Mouse (Mus musculus): ENCODE measurements around the gene Snd1. TPM values are rescaled to one million over a fixed set of nuclear protein-coding genes. Genes with fewer than 3 reads are reported as not detected.

The Snd1 gene
- polyA plus RNA-seq, 1 experiment from 2014 or later, result 127 TPM

- 53% methylated on average over 7 of the region's 7 CpGs for WGBS
- peaks cover 36% of the 10 kb centered on the region for H3K4me1 ChIP-seq (ENCODE audit: control insufficient read depth, insufficient read depth, low read length)
- no peak overlapping the region for H3K27ac ChIP-seq (ENCODE audit: low read depth, low read length)
- no peak overlapping the region for H3K9ac ChIP-seq (ENCODE audit: low read depth, low read length)
- no peaks in the 10 kb centered on the region for H3K27me3 ChIP-seq (ENCODE audit: control insufficient read depth, insufficient read depth, low read length)
- ATAC-seq (ENCODE audit: low FRiP score, low TSS enrichment), result no peak
- H3K36me3 ChIP-seq (ENCODE audit: control insufficient read depth, insufficient read depth, low read length), result no peaks in the 10 kb centered on the region
- no peak overlapping the region for H3K4me2 ChIP-seq (replicated peaks; ENCODE audit: low read depth, low read length)
- H3K9me3 ChIP-seq (ENCODE audit: control insufficient read depth, low read length), result no peaks in the 10 kb centered on the region
- no peak overlapping the region for H3K4me3 ChIP-seq (ENCODE audit: low read length)
Observed at GRCm38 (mm10) chr6:28852342-28852741, 377.4 kb downstream of the Snd1 start.

GRCm38 (mm10) chr6:28853164-28853563 is 378.2 kb downstream of the Snd1 start:
- H3K4me2 ChIP-seq (replicated peaks; ENCODE audit: low read depth, low read length), result no peak overlapping the region
- no peak overlapping the region for H3K9ac ChIP-seq (ENCODE audit: low read depth, low read length)
- WGBS, result 49% methylated on average over 3 of the region's 3 CpGs
- H3K4me3 ChIP-seq (ENCODE audit: low read length), result no peak overlapping the region
- H3K9me3 ChIP-seq (ENCODE audit: control insufficient read depth, low read length), result no peaks in the 10 kb centered on the region
- no peaks in the 10 kb centered on the region for H3K36me3 ChIP-seq (ENCODE audit: control insufficient read depth, insufficient read depth, low read length)
- H3K4me1 ChIP-seq (ENCODE audit: control insufficient read depth, insufficient read depth, low read length), result peaks cover 30% of the 10 kb centered on the region
- no peak overlapping the region for H3K27ac ChIP-seq (ENCODE audit: low read depth, low read length)
- no peak for ATAC-seq (ENCODE audit: low FRiP score, low TSS enrichment)
- H3K27me3 ChIP-seq (ENCODE audit: control insufficient read depth, insufficient read depth, low read length), result no peaks in the 10 kb centered on the region

GRCm38 (mm10) chr6:28853654-28854053 is 378.7 kb downstream of the Snd1 start:
- no peaks in the 10 kb centered on the region for H3K36me3 ChIP-seq (ENCODE audit: control insufficient read depth, insufficient read depth, low read length)
- H3K27me3 ChIP-seq (ENCODE audit: control insufficient read depth, insufficient read depth, low read length), result no peaks in the 10 kb centered on the region
- H3K27ac ChIP-seq (ENCODE audit: low read depth, low read length), result no peak overlapping the region
- H3K4me1 ChIP-seq (ENCODE audit: control insufficient read depth, insufficient read depth, low read length), result peaks cover 30% of the 10 kb centered on the region
- no peak overlapping the region for H3K9ac ChIP-seq (ENCODE audit: low read depth, low read length)
- no peaks in the 10 kb centered on the region for H3K9me3 ChIP-seq (ENCODE audit: control insufficient read depth, low read length)
- ATAC-seq (ENCODE audit: low FRiP score, low TSS enrichment), result no peak
- 14% methylated on average over 2 of the region's 2 CpGs for WGBS
- no peak overlapping the region for H3K4me3 ChIP-seq (ENCODE audit: low read length)
- H3K4me2 ChIP-seq (replicated peaks; ENCODE audit: low read depth, low read length), result no peak overlapping the region

GRCm38 (mm10) chr6:28854598-28854997 is 379.7 kb downstream of the Snd1 start:
- Histone ChIP-seq H3K9me3 (ENCODE audit: control insufficient read depth, low read length) (no peaks in the 10 kb centered on the region), H3K4me1 (ENCODE audit: control insufficient read depth, insufficient read depth, low read length) (peaks cover 23% of the 10 kb centered on the region), H3K4me3 (ENCODE audit: low read length) (no peak overlapping the region), H3K27ac (ENCODE audit: low read depth, low read length) (no peak overlapping the region), H3K36me3 (ENCODE audit: control insufficient read depth, insufficient read depth, low read length) (no peaks in the 10 kb centered on the region), H3K27me3 (ENCODE audit: control insufficient read depth, insufficient read depth, low read length) (no peaks in the 10 kb centered on the region), H3K9ac (ENCODE audit: low read depth, low read length) (no peak overlapping the region), H3K4me2 (replicated peaks; ENCODE audit: low read depth, low read length) (no peak overlapping the region)
- 16% methylated on average over 8 of the region's 8 CpGs for WGBS
- no peak for ATAC-seq (ENCODE audit: low FRiP score, low TSS enrichment)

GRCm38 (mm10) chr6:28855442-28855841 is 380.5 kb downstream of the Snd1 start:
- Histone ChIP-seq H3K27ac (ENCODE audit: low read depth, low read length) (no peak overlapping the region), H3K36me3 (ENCODE audit: control insufficient read depth, insufficient read depth, low read length) (no peaks in the 10 kb centered on the region), H3K4me3 (ENCODE audit: low read length) (no peak overlapping the region), H3K27me3 (ENCODE audit: control insufficient read depth, insufficient read depth, low read length) (no peaks in the 10 kb centered on the region), H3K4me2 (replicated peaks; ENCODE audit: low read depth, low read length) (no peak overlapping the region), H3K4me1 (ENCODE audit: control insufficient read depth, insufficient read depth, low read length) (peaks cover 23% of the 10 kb centered on the region), H3K9me3 (ENCODE audit: control insufficient read depth, low read length) (no peaks in the 10 kb centered on the region), H3K9ac (ENCODE audit: low read depth, low read length) (no peak overlapping the region)
- WGBS, result 10% methylated on average over 3 of the region's 3 CpGs
- ATAC-seq (ENCODE audit: low FRiP score, low TSS enrichment), result peak; percentile 37; the same call in 1 of the 2 replicates

GRCm38 (mm10) chr6:28856789-28857188 is 381.9 kb downstream of the Snd1 start:
- peaks cover 23% of the 10 kb centered on the region for H3K4me1 ChIP-seq (ENCODE audit: control insufficient read depth, insufficient read depth, low read length)
- H3K36me3 ChIP-seq (ENCODE audit: control insufficient read depth, insufficient read depth, low read length), result no peaks in the 10 kb centered on the region
- no peak overlapping the region for H3K4me2 ChIP-seq (replicated peaks; ENCODE audit: low read depth, low read length)
- H3K27me3 ChIP-seq (ENCODE audit: control insufficient read depth, insufficient read depth, low read length), result no peaks in the 10 kb centered on the region
- no peak for ATAC-seq (ENCODE audit: low FRiP score, low TSS enrichment)
- no peaks in the 10 kb centered on the region for H3K9me3 ChIP-seq (ENCODE audit: control insufficient read depth, low read length)
- no peak overlapping the region for H3K9ac ChIP-seq (ENCODE audit: low read depth, low read length)
- 69% methylated on average over 4 of the region's 4 CpGs for WGBS
- no peak overlapping the region for H3K4me3 ChIP-seq (ENCODE audit: low read length)
- no peak overlapping the region for H3K27ac ChIP-seq (ENCODE audit: low read depth, low read length)

- H3K4me1 ChIP-seq (ENCODE audit: control insufficient read depth, insufficient read depth, low read length), result peaks cover 23% of the 10 kb centered on the region
- no peaks in the 10 kb centered on the region for H3K27me3 ChIP-seq (ENCODE audit: control insufficient read depth, insufficient read depth, low read length)
- no peak overlapping the region for H3K27ac ChIP-seq (ENCODE audit: low read depth, low read length)
- no peak overlapping the region for H3K9ac ChIP-seq (ENCODE audit: low read depth, low read length)
- no peak overlapping the region for H3K4me2 ChIP-seq (replicated peaks; ENCODE audit: low read depth, low read length)
- no peaks in the 10 kb centered on the region for H3K9me3 ChIP-seq (ENCODE audit: control insufficient read depth, low read length)
- no peak overlapping the region for H3K4me3 ChIP-seq (ENCODE audit: low read length)
- ATAC-seq (ENCODE audit: low FRiP score, low TSS enrichment), result no peak
- no peaks in the 10 kb centered on the region for H3K36me3 ChIP-seq (ENCODE audit: control insufficient read depth, insufficient read depth, low read length)
- 73% methylated on average over 2 of the region's 2 CpGs for WGBS
Observed at GRCm38 (mm10) chr6:28857198-28858180, 382.6 kb downstream of the Snd1 start.

GRCm38 (mm10) chr6:28859094-28859493 is 384.2 kb downstream of the Snd1 start:
- no peak for ATAC-seq (ENCODE audit: low FRiP score, low TSS enrichment)
- Histone ChIP-seq H3K4me3 (ENCODE audit: low read length) (no peak overlapping the region), H3K4me2 (replicated peaks; ENCODE audit: low read depth, low read length) (no peak overlapping the region), H3K27ac (ENCODE audit: low read depth, low read length) (no peak overlapping the region), H3K27me3 (ENCODE audit: control insufficient read depth, insufficient read depth, low read length) (no peaks in the 10 kb centered on the region), H3K9ac (ENCODE audit: low read depth, low read length) (no peak overlapping the region), H3K4me1 (ENCODE audit: control insufficient read depth, insufficient read depth, low read length) (peaks cover 15% of the 10 kb centered on the region), H3K36me3 (ENCODE audit: control insufficient read depth, insufficient read depth, low read length) (no peaks in the 10 kb centered on the region), H3K9me3 (ENCODE audit: control insufficient read depth, low read length) (no peaks in the 10 kb centered on the region)
- WGBS, result 84% methylated on average over 2 of the region's 2 CpGs

- Histone ChIP-seq H3K27me3 (ENCODE audit: control insufficient read depth, insufficient read depth, low read length) (no peaks in the 10 kb centered on the region), H3K9ac (ENCODE audit: low read depth, low read length) (no peak overlapping the region), H3K4me1 (ENCODE audit: control insufficient read depth, insufficient read depth, low read length) (peaks cover 2% of the 10 kb centered on the region; the same call in 1 of the 2 replicates), H3K4me2 (replicated peaks; ENCODE audit: low read depth, low read length) (no peak overlapping the region), H3K36me3 (ENCODE audit: control insufficient read depth, insufficient read depth, low read length) (no peaks in the 10 kb centered on the region), H3K9me3 (ENCODE audit: control insufficient read depth, low read length) (no peaks in the 10 kb centered on the region), H3K4me3 (ENCODE audit: low read length) (no peak overlapping the region), H3K27ac (ENCODE audit: low read depth, low read length) (no peak overlapping the region)
- no peak for ATAC-seq (ENCODE audit: low FRiP score, low TSS enrichment)
- 45% methylated on average over 2 of the region's 2 CpGs for WGBS
Observed at GRCm38 (mm10) chr6:28860450-28860849, 385.5 kb downstream of the Snd1 start.
